Mouse (Mus musculus) cerebellum, adult 18-20 months (tissue): ENCODE data around the gene Ppfibp2.
A peak's percentile ranks its signal among the peaks of the same experiment; 100 is the strongest.

Experiments used
- DNase-seq, 2 experiments: peaks; one replicate each; pipeline ENCODE4 v3.0.0; 2021

Gene Ppfibp2

DNA sequence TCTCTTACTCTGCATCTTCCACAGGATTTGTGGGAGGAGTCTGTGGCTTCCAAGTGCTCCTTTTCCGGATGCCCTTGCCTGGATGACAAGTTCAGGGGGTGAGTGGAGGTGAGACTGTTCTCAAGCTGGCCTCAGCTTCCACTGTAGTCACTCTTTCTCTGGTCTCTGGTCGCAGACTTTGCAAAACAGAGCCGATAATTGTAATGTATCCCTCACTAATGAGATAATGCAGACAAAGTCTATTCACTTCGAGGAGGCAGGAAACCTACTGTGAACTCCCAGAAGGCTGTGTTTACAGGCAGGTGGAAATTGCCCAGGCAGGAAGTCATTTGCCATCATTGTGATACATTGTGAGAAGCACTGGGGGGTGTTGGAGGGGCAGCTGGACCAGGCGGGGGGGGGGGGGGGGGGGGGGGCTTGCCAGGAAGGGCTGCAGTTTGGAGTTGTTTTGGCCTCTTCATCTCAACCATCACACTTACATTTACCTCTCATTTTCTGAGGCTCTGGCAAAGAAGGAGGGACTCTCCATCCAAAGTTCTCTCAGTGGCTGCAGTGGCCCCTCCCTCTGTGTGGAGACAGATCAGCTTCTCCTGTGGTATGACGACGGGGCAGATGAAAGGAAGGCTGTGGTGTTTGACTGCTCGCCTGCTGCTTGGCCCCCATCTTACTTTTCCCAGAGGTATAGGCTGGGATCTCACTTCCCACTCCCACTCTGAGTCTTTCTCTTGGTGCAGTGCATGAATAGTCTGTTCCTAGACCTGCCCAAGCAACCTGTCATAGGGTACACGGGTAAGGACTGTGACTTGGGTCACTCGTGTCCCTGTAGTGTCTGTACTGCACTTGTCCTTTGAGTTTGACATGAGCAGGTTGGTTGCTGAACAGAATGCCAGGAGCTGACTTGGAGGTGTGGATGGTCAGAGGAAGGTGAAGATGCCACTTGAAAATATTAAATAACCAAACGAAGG is 23.3 kb downstream of the Ppfibp2 start:
- no peak for DNase-seq

DNA sequence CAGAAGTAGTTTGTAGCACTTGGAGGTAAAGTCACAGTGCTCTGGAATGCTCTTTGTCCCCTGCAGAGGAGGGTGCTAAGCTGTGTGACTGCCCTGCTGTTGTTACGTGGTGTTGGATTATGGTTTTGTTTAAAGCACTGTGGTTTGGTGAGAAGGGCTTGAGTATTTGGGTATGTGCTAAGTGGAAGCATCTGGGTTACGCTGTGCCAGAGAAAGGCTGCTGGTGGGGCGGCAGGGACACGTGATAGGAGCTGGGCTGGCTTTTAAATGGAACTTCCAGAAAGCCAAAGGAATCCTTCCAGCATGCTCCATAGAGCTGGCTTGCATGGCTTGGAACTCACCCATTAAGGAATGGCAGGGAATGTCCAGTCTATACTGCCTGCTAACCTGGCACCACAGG is 24.2 kb downstream of the Ppfibp2 start:
- no peak for DNase-seq

GRCm38 (mm10) chr7:107620137-107620536 is 25.1 kb downstream of the Ppfibp2 start:
- DNase-seq = no peak

DNA sequence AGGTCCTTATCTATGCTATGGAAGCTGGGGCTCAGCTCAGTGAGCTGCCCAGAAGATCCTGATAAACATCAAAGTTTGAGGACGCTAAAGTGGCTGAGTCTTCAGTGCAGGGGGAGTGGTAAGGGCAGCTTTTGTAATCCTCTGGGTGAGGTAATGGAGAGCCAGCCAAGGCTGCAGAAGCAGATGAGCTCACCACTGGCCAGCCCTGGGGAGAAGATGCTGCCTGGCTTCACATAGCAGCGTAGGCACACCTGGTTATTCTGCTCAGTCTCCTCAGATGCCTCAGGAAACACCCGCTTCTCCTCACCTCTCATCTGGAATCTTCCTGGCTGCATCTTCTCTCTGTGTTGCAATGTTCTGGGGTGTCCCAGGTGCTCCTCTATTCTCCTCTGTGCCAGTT is 29.4 kb downstream of the Ppfibp2 start:
- DNase-seq = no peak

- DNase-seq = no peak
Observed at GRCm38 (mm10) chr7:107625061-107625460, 30.1 kb downstream of the Ppfibp2 start, which contains the start of gene 5330417H12Rik. 5330417H12Rik (minus strand) TSS chr7:107625161.

GRCm38 (mm10) chr7:107625781-107626180 is 30.8 kb downstream of the Ppfibp2 start:
- DNase-seq = no peak

- DNase-seq = no peak
Observed at GRCm38 (mm10) chr7:107628383-107628782, 33.4 kb downstream of the Ppfibp2 start.

GRCm38 (mm10) chr7:107633201-107633600 is 38.2 kb downstream of the Ppfibp2 start:
- DNase-seq = no peak

DNA sequence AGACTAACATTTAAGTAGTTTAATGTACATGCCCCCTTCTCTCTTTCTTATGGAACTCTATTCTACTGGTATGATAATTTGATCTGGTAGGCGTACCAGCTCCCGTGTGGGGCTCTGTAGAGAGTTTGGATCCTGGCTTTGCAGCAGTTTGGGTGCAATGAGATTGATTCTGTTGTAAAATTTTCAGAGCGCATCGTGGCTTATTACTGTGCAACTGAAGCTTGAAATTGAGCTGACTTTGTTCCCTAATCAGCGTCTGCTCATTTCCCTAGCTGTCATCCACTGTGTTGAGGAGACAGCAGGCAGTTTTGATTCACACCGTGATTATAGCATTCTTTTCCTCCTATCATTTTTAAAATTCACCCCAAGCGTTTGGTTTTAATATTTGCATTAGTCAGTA is 42.4 kb downstream of the Ppfibp2 start:
- DNase-seq = no peak

DNA sequence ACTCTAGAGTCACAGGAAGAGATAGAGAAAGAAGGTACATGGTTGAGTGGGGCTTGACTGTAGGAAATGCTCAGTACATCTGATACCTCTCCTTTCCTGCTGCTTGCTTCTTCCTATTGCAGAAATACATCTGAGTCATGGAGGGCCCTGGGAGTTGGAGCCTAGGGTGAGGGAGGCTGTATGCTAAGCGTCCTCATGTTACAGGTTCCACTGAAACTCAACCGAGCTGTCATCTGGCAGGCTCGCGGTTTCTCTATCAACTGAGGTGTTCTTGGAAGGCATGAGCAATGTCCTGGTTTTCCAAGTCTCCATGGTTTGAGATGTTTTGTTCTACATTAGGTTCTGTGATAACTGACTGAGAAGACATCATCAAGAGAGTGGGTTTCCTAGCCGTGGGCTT is 43.0 kb downstream of the Ppfibp2 start:
- DNase-seq = no peak

DNA sequence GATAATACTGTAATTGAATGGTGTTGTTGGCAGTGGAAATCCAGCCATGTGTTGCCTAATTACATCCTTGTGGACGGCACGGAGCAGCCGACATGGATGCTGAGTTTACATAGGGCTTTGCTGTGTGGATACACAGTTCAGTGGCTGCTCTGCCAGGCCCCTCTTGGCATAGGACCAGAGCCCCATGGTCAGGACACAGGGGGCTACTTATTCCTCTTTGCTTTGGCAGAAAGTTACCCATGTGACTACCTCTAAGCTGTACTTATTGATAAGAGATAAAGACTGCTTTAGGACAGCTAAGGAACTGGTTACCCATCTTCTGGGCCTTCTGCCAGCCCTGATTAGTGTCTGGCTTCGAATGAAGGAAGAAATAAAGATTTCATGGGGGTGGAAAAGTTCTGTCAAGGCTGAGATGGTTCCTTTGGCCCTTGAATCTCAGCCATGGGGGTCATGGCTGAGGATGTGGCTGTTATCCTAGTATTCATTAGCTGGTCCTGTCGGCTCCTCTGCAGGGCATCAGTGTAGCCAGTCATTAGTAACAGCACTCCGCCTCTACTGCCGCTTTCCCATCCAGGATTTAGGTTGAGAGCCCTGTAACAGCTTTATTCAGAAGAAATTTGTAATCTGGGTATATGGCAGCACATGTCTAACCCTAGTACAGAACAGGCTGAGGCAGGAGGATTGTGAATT is 47.7 kb downstream of the Ppfibp2 start:
- no peak for DNase-seq

GRCm38 (mm10) chr7:107644987-107645386 is 50.0 kb downstream of the Ppfibp2 start:
- DNase-seq = no peak

- no peak for DNase-seq
Observed at GRCm38 (mm10) chr7:107648937-107649688, 54.1 kb downstream of the Ppfibp2 start.

GRCm38 (mm10) chr7:107649990-107650389 is 55.0 kb downstream of the Ppfibp2 start:
- no peak for DNase-seq

GRCm38 (mm10) chr7:107651821-107652220 is 56.8 kb downstream of the Ppfibp2 start:
- no peak for DNase-seq

GRCm38 (mm10) chr7:107656451-107656850 is 61.4 kb downstream of the Ppfibp2 start:
- no peak for DNase-seq

- no peak for DNase-seq
Observed at GRCm38 (mm10) chr7:107659186-107659918, 64.3 kb downstream of the Ppfibp2 start.

- DNase-seq = peak; percentile 36 to 50
Observed at GRCm38 (mm10) chr7:107661189-107661842, 66.3 kb downstream of the Ppfibp2 start.

DNA sequence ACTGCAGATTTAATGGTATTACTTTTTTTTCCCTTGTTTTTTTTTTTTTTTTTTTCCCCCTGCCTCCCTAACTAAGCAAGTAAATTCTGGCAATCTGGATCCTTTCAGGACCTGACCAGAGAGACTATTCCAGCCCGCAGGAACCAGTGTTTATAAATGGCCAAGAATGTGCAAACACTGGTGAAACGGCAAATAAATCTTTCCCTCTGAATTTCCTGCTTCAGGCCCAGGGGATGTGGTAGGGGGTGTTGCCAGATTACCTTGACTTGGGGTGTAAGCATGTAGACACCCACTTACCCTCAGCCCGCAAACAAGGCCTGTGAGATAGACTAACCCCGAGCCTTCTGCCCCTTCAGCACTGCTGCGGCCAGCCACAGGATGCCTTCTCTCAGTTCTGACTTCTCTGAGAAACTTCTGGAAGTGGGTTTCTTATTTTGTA is 66.9 kb downstream of the Ppfibp2 start:
- DNase-seq = no peak

DNA sequence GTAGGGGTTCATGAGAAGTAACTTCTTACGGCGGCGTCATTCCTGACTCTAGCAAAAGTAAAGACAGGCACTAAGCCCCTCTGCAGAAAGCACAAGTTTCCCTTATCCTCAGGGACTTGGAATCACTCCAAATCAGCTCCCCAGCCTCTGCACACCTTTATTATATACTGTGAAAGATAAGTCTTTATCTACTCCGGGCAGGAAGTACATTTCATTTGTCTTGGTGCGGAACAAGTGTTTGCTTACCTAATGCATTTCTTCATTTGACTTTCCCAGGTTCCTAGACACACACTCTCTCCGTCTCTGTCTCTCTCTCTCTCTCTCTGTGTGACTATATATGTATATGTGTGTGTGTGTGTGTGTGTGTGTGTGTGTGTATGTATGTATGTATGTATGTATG is 68.6 kb downstream of the Ppfibp2 start:
- DNase-seq = no peak
